Mouse (Mus musculus): ENCODE results near the gene Ctdnep1.

Gene Ctdnep1

DNA sequence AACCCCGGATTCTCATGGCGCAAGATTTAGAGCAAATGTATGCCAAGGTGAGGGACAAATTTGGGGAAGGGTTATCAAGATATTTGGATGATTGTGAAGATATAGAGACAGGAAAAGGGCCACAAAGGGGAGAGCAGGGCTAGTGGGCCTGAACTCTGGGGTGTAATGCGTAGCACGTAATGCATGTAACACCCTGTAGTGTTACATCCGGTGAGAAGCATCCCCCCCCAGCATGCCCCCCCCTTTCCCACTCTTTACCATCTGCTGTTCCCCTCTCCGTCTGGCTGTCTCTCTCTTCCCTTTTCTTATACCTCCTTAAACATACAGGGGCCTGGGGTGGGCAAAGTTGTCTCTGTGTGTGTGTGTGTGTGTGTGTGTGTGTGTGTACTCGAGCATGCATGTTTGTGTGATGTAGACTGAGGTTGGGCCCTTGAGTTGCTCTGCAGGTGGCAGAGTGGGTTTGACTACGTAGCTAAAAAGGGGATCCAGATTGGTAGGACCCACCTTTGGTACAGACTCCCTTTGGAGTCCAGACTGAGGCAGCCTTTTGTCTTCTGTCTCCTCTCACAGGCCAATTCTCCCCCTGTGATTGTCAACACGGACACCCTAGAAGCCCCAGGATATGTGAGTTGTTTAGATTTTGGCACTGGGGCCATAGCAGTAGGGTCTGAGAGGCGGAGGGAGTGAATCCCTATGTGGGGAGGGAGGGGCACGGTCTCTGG lies 49.0 kb downstream of the Ctdnep1 start:
- DNase-seq (ENCODE audit: low spot score), result no peak

DNA sequence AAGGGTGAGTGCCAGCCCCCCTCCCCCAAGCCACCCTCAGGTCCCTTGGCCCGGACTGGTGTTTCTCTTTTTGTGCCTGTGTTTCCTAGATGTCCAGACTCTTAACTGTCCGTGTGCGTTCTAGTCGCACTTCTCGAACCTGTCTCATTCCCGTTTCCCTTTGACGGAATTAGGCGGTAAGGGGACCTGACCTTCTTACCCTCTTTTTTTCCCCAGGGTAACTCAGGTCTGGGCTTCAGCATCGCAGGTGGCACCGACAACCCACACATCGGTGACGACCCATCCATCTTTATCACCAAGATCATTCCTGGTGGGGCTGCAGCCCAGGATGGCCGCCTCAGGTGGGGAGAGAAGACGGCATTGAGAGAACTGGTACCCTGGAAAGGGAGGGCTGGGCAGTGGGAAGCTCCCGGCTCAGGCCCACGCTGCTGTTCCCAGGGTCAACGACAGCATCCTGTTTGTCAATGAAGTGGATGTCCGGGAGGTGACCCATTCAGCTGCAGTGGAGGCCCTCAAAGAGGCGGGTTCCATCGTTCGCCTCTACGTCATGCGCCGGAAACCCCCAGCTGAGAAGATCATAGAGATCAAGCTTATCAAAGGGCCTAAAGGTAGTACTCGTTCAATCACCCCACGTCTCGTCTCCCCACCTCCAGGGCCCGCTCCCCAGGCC lies 49.8 kb downstream of the Ctdnep1 start:
- no peak for DNase-seq (ENCODE audit: low spot score)

DNA sequence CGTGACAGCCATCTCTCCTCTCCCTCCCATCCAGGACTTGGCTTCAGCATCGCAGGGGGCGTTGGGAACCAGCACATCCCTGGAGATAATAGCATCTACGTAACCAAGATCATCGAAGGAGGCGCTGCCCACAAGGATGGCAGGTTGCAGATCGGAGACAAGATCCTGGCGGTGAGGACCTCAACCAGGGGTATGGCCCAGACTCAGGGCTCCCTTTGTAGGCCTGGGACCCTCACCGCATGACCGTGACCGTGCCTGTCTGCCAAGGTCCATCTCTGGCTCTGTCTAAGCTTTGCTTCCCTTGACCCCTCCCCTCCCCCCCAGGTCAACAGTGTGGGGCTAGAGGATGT lies 50.3 kb downstream of the Ctdnep1 start:
- no peak for DNase-seq (ENCODE audit: low spot score)

DNA sequence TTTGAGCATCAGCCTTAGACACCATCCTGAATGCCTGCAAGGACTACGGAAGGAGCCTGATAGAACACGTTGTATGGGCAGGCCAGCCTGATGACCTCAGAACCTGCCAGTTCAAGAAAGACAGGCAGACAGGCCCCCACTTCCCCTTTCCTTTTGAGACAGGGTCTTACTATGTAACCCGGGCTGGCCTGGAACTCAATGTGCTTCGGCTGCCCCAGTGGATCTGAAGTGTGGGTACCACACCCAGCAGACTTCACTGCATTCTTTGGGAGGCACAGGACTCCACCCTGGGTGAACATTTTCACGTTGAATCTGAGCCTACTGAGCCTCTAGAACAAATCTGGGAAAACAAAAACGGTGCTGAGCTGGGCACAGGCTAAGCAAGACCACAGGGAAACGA lies 57.2 kb downstream of the Ctdnep1 start:
- DNase-seq (ENCODE audit: low spot score), result no peak

DNA sequence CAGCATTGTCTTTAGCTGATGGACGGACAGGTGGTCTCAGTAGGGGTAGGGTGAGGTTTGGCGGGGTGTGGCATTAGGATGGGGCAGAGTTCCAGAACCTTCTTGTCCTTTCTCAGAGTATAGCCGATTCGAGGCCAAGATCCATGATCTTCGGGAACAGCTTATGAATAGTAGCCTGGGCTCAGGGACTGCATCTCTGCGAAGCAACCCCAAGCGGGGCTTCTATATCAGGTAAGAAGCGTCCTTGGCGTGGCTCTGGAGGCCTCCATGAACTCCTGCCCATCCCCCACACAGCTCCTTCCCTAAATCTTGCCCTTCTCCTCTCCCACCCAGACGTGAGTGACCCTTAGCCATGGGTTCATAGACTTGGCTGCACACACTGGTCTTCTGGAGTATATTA lies 58.7 kb downstream of the Ctdnep1 start:
- DNase-seq (ENCODE audit: low spot score), result no peak

DNA sequence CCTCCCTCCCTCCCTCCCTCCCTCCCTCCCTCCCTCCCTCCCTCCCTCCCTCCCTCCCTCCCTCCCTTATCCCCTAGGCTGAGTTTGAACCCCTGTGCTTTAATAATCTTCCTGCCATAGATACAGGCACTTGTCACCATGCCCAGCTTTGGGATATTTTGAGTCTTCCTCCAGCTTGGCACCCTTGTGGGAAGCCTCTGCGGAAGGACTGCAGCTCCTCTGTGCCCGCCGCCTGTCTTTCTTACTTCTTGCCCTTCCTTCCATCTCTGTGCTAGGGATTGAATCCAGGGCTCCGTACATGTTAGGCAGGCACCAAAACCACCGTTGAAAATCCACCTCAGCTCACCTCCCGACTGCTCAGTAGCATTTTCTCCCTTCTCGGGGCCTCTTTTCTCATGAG lies 59.2 kb downstream of the Ctdnep1 start:
- DNase-seq (ENCODE audit: low spot score), result no peak
